Mouse (Mus musculus): Measurements from ENCODE around the gene Myg1. TPM values are rescaled to one million over a fixed set of nuclear protein-coding genes. Genes with fewer than 3 reads are reported as not detected.

The Myg1 gene
- polyA plus RNA-seq, 1 experiment = 105 TPM

GRCm38 (mm10) chr15:102358834-102359233 lies 27.3 kb downstream of the Myg1 start:
- Histone ChIP-seq H3K4me1 (replicated peaks; ENCODE audit: control insufficient read depth, insufficient read depth, low read length) (peaks cover 21% of the 10 kb centered on the region), H3K4me3 (ENCODE audit: control insufficient read depth, insufficient read depth, low read length) (no peak overlapping the region), H3K36me3 (ENCODE audit: control insufficient read depth, insufficient read depth, low read length) (no peaks in the 10 kb centered on the region), H3K27me3 (ENCODE audit: control insufficient read depth, insufficient read depth, low read length) (peaks cover 20% of the 10 kb centered on the region), H3K27ac (ENCODE audit: control insufficient read depth, insufficient read depth, low read length) (no peak overlapping the region)
- no peak for DNase-seq
- WGBS = 56% methylated on average over 5 of the region's 5 CpGs
- TF ChIP-seq POLR2A (IDR thresholded peaks at IDR 0.05; ENCODE audit: control insufficient read depth, extremely low read depth, insufficient read depth, low read length, poor library complexity) (no peak), CTCF (IDR thresholded peaks at IDR 0.05; ENCODE audit: borderline replicate concordance, control insufficient read depth, extremely low read depth, insufficient read depth, low read length, poor library complexity) (no peak)

GRCm38 (mm10) chr15:102362648-102363047 lies 31.1 kb downstream of the Myg1 start:
- H3K27ac ChIP-seq (ENCODE audit: control insufficient read depth, insufficient read depth, low read length) = no peak overlapping the region
- no peak overlapping the region for H3K4me3 ChIP-seq (ENCODE audit: control insufficient read depth, insufficient read depth, low read length)
- no peak for TF ChIP-seq CTCF (IDR thresholded peaks at IDR 0.05; ENCODE audit: borderline replicate concordance, control insufficient read depth, extremely low read depth, insufficient read depth, low read length, poor library complexity)
- TF ChIP-seq POLR2A (IDR thresholded peaks at IDR 0.05; ENCODE audit: control insufficient read depth, extremely low read depth, insufficient read depth, low read length, poor library complexity) = no peak
- H3K27me3 ChIP-seq (ENCODE audit: control insufficient read depth, insufficient read depth, low read length) = peaks cover 8% of the 10 kb centered on the region
- no peak for DNase-seq
- peaks cover 8% of the 10 kb centered on the region; the same call in 1 of the 2 replicates for H3K4me1 ChIP-seq (replicated peaks; ENCODE audit: control insufficient read depth, insufficient read depth, low read length)
- H3K36me3 ChIP-seq (ENCODE audit: control insufficient read depth, insufficient read depth, low read length) = no peaks in the 10 kb centered on the region
- 13% methylated on average over 14 of the region's 14 CpGs for WGBS

- TF ChIP-seq POLR2A (IDR thresholded peaks at IDR 0.05; ENCODE audit: control insufficient read depth, extremely low read depth, insufficient read depth, low read length, poor library complexity) (no peak), CTCF (IDR thresholded peaks at IDR 0.05; ENCODE audit: borderline replicate concordance, control insufficient read depth, extremely low read depth, insufficient read depth, low read length, poor library complexity) (no peak)
- H3K27me3 ChIP-seq (ENCODE audit: control insufficient read depth, insufficient read depth, low read length) = peaks cover 2% of the 10 kb centered on the region
- no peaks in the 10 kb centered on the region for H3K4me1 ChIP-seq (replicated peaks; ENCODE audit: control insufficient read depth, insufficient read depth, low read length)
- WGBS = 97% methylated on average over 1 of the region's 1 CpGs
- no peaks in the 10 kb centered on the region for H3K36me3 ChIP-seq (ENCODE audit: control insufficient read depth, insufficient read depth, low read length)
- no peak overlapping the region for H3K4me3 ChIP-seq (ENCODE audit: control insufficient read depth, insufficient read depth, low read length)
- no peak overlapping the region for H3K27ac ChIP-seq (ENCODE audit: control insufficient read depth, insufficient read depth, low read length)
- no peak for DNase-seq
Observed at GRCm38 (mm10) chr15:102364678-102365077, 33.2 kb downstream of the Myg1 start.

- Histone ChIP-seq H3K4me3 (ENCODE audit: control insufficient read depth, insufficient read depth, low read length) (no peak overlapping the region), H3K4me1 (replicated peaks; ENCODE audit: control insufficient read depth, insufficient read depth, low read length) (no peaks in the 10 kb centered on the region), H3K27me3 (ENCODE audit: control insufficient read depth, insufficient read depth, low read length) (peaks cover 5% of the 10 kb centered on the region), H3K36me3 (ENCODE audit: control insufficient read depth, insufficient read depth, low read length) (no peaks in the 10 kb centered on the region), H3K27ac (ENCODE audit: control insufficient read depth, insufficient read depth, low read length) (no peak overlapping the region)
- TF ChIP-seq POLR2A (IDR thresholded peaks at IDR 0.05; ENCODE audit: control insufficient read depth, extremely low read depth, insufficient read depth, low read length, poor library complexity) (no peak), CTCF (IDR thresholded peaks at IDR 0.05; ENCODE audit: borderline replicate concordance, control insufficient read depth, extremely low read depth, insufficient read depth, low read length, poor library complexity) (no peak)
- WGBS = 61% methylated on average over 7 of the region's 7 CpGs
- no peak for DNase-seq
Observed at GRCm38 (mm10) chr15:102366238-102366637, 34.7 kb downstream of the Myg1 start.

- no peak within 1 kb of the TSS for H3K27ac ChIP-seq (ENCODE audit: control insufficient read depth, insufficient read depth, low read length)
- TF ChIP-seq POLR2A (IDR thresholded peaks at IDR 0.05; ENCODE audit: control insufficient read depth, extremely low read depth, insufficient read depth, low read length, poor library complexity) (no peak), CTCF (IDR thresholded peaks at IDR 0.05; ENCODE audit: borderline replicate concordance, control insufficient read depth, extremely low read depth, insufficient read depth, low read length, poor library complexity) (no peak)
- DNase-seq = no peak
- WGBS = 10% methylated on average over 15 of the region's 15 CpGs
- H3K27me3 ChIP-seq (ENCODE audit: control insufficient read depth, insufficient read depth, low read length) = peaks cover 5% of the 10 kb centered on the region
- no peaks in the 10 kb centered on the region for H3K36me3 ChIP-seq (ENCODE audit: control insufficient read depth, insufficient read depth, low read length)
- H3K4me3 ChIP-seq (ENCODE audit: control insufficient read depth, insufficient read depth, low read length) = no peak within 1 kb of the TSS
- no peaks in the 10 kb centered on the region for H3K4me1 ChIP-seq (replicated peaks; ENCODE audit: control insufficient read depth, insufficient read depth, low read length)
Observed at GRCm38 (mm10) chr15:102366733-102367344, 35.3 kb downstream of the Myg1 start, which contains the start of gene Sp7. Gene Sp7, minus strand, starts transcription at chr15:102367182.

- no peaks in the 10 kb centered on the region for H3K36me3 ChIP-seq (ENCODE audit: control insufficient read depth, insufficient read depth, low read length)
- TF ChIP-seq CTCF (IDR thresholded peaks at IDR 0.05; ENCODE audit: borderline replicate concordance, control insufficient read depth, extremely low read depth, insufficient read depth, low read length, poor library complexity) (no peak), POLR2A (IDR thresholded peaks at IDR 0.05; ENCODE audit: control insufficient read depth, extremely low read depth, insufficient read depth, low read length, poor library complexity) (no peak)
- DNase-seq = no peak
- H3K27ac ChIP-seq (ENCODE audit: control insufficient read depth, insufficient read depth, low read length) = no peak overlapping the region
- no peaks in the 10 kb centered on the region for H3K4me1 ChIP-seq (replicated peaks; ENCODE audit: control insufficient read depth, insufficient read depth, low read length)
- H3K4me3 ChIP-seq (ENCODE audit: control insufficient read depth, insufficient read depth, low read length) = no peak overlapping the region
- H3K27me3 ChIP-seq (ENCODE audit: control insufficient read depth, insufficient read depth, low read length) = peaks cover 5% of the 10 kb centered on the region
- 33% methylated on average over 13 of the region's 13 CpGs for WGBS
Observed at GRCm38 (mm10) chr15:102369972-102370371, 38.5 kb downstream of the Myg1 start.

Measured in thymus, adult 2 months (tissue).